Mouse (Mus musculus): ENCODE data around the gene Tekt5. TPM values are rescaled to one million over a fixed set of nuclear protein-coding genes. Genes with fewer than 3 reads are reported as not detected.

Gene Tekt5
- polyA plus RNA-seq, 1 experiment from 2014 or later, result 0.35 TPM

DNA sequence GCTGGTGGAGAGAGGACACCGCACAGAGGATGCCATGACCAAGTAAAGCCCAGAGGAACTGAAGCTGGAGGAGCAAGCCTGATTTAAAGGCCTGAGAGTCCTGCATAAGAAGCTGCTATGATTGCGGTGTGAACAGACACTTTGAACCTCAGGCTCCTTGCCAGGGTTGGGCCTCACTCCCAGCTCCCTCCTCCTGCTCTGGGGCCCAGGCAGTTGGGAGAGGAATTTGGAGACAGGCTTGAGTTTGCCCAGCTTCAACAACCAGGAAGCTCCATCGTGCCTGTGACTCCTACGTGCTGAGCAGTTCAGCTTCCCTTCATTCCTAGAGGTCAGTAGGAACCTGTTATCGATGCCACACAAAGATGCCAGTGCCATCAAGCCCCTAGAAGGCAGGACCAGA, 45.9 kb downstream of the Tekt5 start:
- H3K4me1 ChIP-seq (ENCODE audit: control insufficient read depth, insufficient read depth, low read length), result peaks cover 8% of the 10 kb centered on the region
- H3K4me2 ChIP-seq (ENCODE audit: low read depth, low read length), result no peak overlapping the region
- ATAC-seq, result peak; percentile 84
- peak overlapping the region; percentile 50 for H3K27ac ChIP-seq (ENCODE audit: low read length)
- no peak overlapping the region for H3K4me3 ChIP-seq (ENCODE audit: low read length)
- H3K9ac ChIP-seq (ENCODE audit: low read depth, low read length), result no peak overlapping the region
- no peaks in the 10 kb centered on the region for H3K27me3 ChIP-seq (replicated peaks; ENCODE audit: control insufficient read depth, insufficient read depth, low read length)
- 46% methylated on average over 5 of the region's 5 CpGs for WGBS
- H3K9me3 ChIP-seq (ENCODE audit: control insufficient read depth, low read length), result no peaks in the 10 kb centered on the region
- no peaks in the 10 kb centered on the region for H3K36me3 ChIP-seq (ENCODE audit: control insufficient read depth, insufficient read depth, low read length)

DNA sequence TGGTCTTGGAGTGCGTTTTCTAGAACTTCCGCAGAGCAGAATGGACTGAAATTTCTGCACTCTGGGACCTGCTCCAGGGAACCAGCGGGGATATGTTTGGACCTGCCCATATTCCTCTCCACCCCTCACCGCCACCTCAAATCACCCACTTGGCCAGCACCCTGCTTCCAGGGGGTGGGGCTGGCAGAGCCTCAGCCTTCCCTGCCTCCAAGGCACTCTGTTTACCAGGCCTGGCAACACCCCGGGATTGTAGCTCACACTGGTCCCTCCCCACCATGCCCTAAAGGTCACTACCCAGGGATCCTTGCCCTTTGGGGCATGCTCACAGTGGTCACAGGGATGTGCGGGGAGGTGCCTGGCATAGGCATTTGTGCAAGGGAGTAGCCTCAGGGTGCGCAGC, 47.7 kb downstream of the Tekt5 start:
- H3K9ac ChIP-seq (ENCODE audit: low read depth, low read length), result no peak overlapping the region
- no peak overlapping the region for H3K27ac ChIP-seq (ENCODE audit: low read length)
- H3K36me3 ChIP-seq (ENCODE audit: control insufficient read depth, insufficient read depth, low read length), result no peaks in the 10 kb centered on the region
- H3K27me3 ChIP-seq (replicated peaks; ENCODE audit: control insufficient read depth, insufficient read depth, low read length), result no peaks in the 10 kb centered on the region
- H3K9me3 ChIP-seq (ENCODE audit: control insufficient read depth, low read length), result no peaks in the 10 kb centered on the region
- 84% methylated on average over 7 of the region's 7 CpGs for WGBS
- H3K4me3 ChIP-seq (ENCODE audit: low read length), result no peak overlapping the region
- no peak overlapping the region for H3K4me2 ChIP-seq (ENCODE audit: low read depth, low read length)
- ATAC-seq, result no peak
- peaks cover 8% of the 10 kb centered on the region for H3K4me1 ChIP-seq (ENCODE audit: control insufficient read depth, insufficient read depth, low read length)

DNA sequence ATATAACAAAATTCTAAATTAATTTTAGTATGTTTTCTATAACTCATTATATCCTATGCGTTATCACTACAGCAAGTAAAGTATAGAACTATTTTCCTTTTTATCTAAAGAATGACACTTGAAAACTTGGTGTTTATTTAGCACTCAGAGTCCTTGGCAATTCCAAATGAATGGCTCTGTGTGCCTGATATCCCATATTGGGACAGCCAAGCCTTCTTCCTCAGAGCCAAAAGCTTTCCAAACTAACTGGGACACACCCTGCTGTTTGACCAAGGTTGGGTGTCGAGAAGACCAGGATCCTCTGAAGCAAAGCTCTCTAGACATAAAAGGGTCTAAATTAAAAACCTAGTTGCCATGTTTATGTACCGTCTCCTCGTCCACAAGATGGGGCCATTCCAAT, 54.2 kb downstream of the Tekt5 start:
- no peaks in the 10 kb centered on the region for H3K27me3 ChIP-seq (replicated peaks; ENCODE audit: control insufficient read depth, insufficient read depth, low read length)
- WGBS, result 70% methylated on average over 4 of the region's 4 CpGs
- H3K4me2 ChIP-seq (ENCODE audit: low read depth, low read length), result no peak overlapping the region
- ATAC-seq, result no peak
- H3K4me1 ChIP-seq (ENCODE audit: control insufficient read depth, insufficient read depth, low read length), result no peaks in the 10 kb centered on the region
- H3K27ac ChIP-seq (ENCODE audit: low read length), result no peak overlapping the region
- H3K36me3 ChIP-seq (ENCODE audit: control insufficient read depth, insufficient read depth, low read length), result no peaks in the 10 kb centered on the region
- no peaks in the 10 kb centered on the region for H3K9me3 ChIP-seq (ENCODE audit: control insufficient read depth, low read length)
- no peak overlapping the region for H3K4me3 ChIP-seq (ENCODE audit: low read length)
- no peak overlapping the region for H3K9ac ChIP-seq (ENCODE audit: low read depth, low read length)

DNA sequence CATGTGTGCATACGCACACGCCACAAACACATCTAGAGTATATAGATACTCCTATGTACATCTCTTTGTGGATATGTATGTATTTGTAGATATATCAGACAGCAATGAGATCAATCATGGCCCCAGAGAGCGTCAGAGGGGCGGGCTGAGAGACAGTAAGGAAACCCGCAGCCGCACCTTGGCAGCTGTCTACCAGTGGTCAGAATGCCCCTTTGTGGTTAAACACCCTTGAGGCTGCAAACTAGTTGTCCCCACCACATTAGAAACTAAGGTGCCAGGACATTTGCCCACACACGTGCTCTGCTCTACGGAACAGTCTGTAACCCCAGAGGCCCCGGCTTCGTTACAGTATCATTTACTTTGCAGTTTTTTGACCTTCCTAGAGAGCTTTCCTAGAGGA, 55.4 kb downstream of the Tekt5 start:
- 92% methylated on average over 10 of the region's 10 CpGs for WGBS
- H3K4me3 ChIP-seq (ENCODE audit: low read length), result no peak overlapping the region

DNA sequence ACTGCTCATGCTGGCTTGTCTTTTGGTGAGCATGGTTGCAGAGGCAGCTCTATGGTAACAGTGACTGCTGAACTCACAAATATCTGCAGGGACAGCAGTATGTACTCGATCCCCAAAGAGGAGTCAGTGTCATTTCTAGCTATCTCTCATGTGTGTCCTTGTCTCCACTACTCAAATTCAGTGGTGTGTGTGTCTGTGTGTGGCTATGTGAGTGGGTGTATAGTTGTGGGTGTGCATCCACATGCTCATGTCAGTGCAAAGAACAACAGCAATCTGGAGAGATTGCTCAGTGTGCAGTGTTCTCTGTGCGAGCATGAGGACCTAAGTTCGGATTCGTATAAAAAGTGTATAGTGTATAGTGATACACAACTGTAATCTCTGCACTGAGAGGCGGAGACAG, 56.7 kb downstream of the Tekt5 start:
- Histone ChIP-seq H3K4me2 (ENCODE audit: low read depth, low read length) (no peak overlapping the region), H3K4me1 (ENCODE audit: control insufficient read depth, insufficient read depth, low read length) (no peaks in the 10 kb centered on the region), H3K36me3 (ENCODE audit: control insufficient read depth, insufficient read depth, low read length) (no peaks in the 10 kb centered on the region), H3K4me3 (ENCODE audit: low read length) (no peak overlapping the region), H3K27me3 (replicated peaks; ENCODE audit: control insufficient read depth, insufficient read depth, low read length) (no peaks in the 10 kb centered on the region), H3K9ac (ENCODE audit: low read depth, low read length) (no peak overlapping the region), H3K9me3 (ENCODE audit: control insufficient read depth, low read length) (no peaks in the 10 kb centered on the region), H3K27ac (ENCODE audit: low read length) (no peak overlapping the region)
- no peak for ATAC-seq
- 89% methylated on average over 5 of the region's 5 CpGs for WGBS

More for the DNA sequence above, 55.4 kb downstream of the Tekt5 start:
- Histone ChIP-seq H3K27ac (ENCODE audit: low read length) (no peak overlapping the region), H3K9me3 (ENCODE audit: control insufficient read depth, low read length) (no peaks in the 10 kb centered on the region), H3K4me1 (ENCODE audit: control insufficient read depth, insufficient read depth, low read length) (no peaks in the 10 kb centered on the region), H3K4me2 (ENCODE audit: low read depth, low read length) (no peak overlapping the region), H3K9ac (ENCODE audit: low read depth, low read length) (no peak overlapping the region), H3K27me3 (replicated peaks; ENCODE audit: control insufficient read depth, insufficient read depth, low read length) (no peaks in the 10 kb centered on the region), H3K36me3 (ENCODE audit: control insufficient read depth, insufficient read depth, low read length) (no peaks in the 10 kb centered on the region)
- ATAC-seq, result no peak

DNA sequence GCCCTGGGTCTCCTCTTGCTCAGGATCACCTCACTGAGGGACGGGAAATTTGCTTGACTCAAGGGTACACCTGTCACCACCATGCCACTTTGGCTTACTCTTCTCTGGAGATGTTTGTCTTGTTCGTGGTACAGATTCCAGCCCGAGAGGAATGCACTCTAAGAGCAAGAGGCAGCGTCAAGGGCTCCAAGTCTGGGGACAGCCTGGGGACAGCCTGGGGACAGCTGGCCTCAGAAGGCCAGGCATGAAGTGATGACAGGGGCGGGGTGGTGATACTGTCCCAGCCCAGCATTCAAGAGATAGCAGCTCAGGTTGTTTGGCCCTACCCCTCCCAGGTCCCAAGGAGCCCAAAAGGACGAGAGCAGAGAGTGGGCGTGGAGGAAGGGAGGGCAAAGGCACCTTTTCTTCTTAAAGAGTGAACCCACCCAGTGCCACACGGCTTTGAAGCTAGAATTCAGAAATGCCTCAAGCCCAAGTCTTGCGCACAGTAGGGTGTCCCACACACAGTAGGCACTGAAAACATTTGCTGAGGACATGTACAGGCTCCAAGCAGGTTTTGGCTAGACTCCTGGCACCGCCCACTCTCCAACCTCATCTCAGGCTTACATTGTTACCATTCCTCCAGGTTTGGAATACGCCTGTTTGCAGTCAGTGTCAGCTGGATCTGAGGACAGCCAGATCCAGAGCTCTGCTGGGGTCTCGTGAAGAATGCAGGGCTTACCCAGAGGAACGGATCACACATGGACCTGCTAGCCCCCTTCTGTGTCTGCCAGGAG, 57.7 kb downstream of the Tekt5 start:
- no peak overlapping the region for H3K4me3 ChIP-seq (ENCODE audit: low read length)
- H3K36me3 ChIP-seq (ENCODE audit: control insufficient read depth, insufficient read depth, low read length), result no peaks in the 10 kb centered on the region
- H3K27ac ChIP-seq (ENCODE audit: low read length), result no peak overlapping the region
- peak; percentile 41 for ATAC-seq
- H3K27me3 ChIP-seq (replicated peaks; ENCODE audit: control insufficient read depth, insufficient read depth, low read length), result no peaks in the 10 kb centered on the region
- H3K9ac ChIP-seq (ENCODE audit: low read depth, low read length), result no peak overlapping the region
- H3K9me3 ChIP-seq (ENCODE audit: control insufficient read depth, low read length), result no peaks in the 10 kb centered on the region
- WGBS, result 71% methylated on average over 13 of the region's 13 CpGs
- H3K4me2 ChIP-seq (ENCODE audit: low read depth, low read length), result no peak overlapping the region
- no peaks in the 10 kb centered on the region for H3K4me1 ChIP-seq (ENCODE audit: control insufficient read depth, insufficient read depth, low read length)

DNA sequence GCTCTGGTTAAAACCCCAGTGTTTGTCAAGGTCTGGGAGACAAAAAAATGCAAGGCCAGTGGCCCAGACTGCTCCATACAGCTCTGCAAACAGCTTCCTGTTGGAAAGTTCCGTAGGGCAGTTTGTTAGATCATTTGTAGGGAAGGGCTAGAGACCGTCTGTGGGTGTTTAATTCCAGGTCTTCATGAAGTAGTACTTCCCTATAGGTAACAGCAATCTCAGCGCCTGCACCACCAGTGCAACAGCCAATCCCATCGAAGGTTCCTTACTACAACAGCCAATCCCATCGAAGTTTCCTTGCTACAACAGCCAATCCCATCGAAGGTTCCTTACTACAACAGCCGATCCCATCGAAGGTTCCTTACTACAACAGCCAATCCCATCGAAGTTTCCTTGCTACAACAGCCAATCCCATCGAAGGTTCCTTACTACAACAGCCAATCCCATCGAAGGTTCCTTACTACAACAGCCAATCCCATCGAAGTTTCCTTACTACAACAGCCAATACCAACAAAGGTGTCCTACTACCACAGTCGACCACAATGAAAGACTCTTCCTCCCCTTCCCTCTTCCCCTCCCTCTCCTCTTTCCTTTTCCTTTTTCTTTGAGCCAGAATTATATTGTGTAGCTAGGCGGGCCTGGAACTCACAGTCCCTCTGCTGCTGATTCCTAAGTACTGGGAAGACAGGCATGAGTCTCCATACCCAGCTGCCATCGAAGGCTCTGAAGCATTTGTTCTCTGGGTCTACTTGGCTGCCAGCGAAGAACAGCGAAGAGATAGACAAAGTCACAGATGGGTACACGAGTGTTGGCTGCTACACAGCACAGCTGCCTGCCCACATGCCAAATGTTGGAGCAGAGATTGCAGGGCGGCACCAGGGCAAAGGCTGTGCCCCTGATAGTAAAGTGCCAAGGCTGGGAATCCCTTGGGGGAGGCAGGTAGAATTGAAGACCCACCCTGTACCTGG, 58.6 kb downstream of the Tekt5 start:
- Histone ChIP-seq H3K9me3 (ENCODE audit: control insufficient read depth, low read length) (no peaks in the 10 kb centered on the region), H3K4me3 (ENCODE audit: low read length) (no peak overlapping the region), H3K27me3 (replicated peaks; ENCODE audit: control insufficient read depth, insufficient read depth, low read length) (no peaks in the 10 kb centered on the region), H3K36me3 (ENCODE audit: control insufficient read depth, insufficient read depth, low read length) (no peaks in the 10 kb centered on the region), H3K4me1 (ENCODE audit: control insufficient read depth, insufficient read depth, low read length) (no peaks in the 10 kb centered on the region), H3K9ac (ENCODE audit: low read depth, low read length) (no peak overlapping the region), H3K27ac (ENCODE audit: low read length) (no peak overlapping the region), H3K4me2 (ENCODE audit: low read depth, low read length) (no peak overlapping the region)
- WGBS, result 88% methylated on average over 19 of the region's 19 CpGs
- ATAC-seq, result no peak

DNA sequence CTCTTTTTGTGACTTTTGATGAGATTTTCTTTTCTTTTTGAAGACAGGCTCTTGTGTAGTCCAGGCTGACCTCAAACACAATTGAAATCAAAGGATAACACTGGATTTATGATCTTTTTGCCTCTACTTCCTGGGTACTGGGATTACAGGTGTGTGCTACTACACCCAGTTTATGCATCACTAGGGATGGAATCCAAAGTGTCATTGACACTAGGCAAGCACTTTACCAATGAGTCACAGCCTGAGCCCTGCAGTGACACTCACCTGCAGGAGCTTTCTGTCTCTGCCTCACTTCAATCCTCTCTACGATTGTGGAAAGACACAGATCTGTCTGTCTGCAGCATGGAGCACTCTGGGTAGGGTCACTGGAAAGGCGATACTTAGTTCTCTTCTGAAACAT, 59.3 kb downstream of the Tekt5 start:
- H3K4me1 ChIP-seq (ENCODE audit: control insufficient read depth, insufficient read depth, low read length), result peaks cover 2% of the 10 kb centered on the region
- H3K36me3 ChIP-seq (ENCODE audit: control insufficient read depth, insufficient read depth, low read length), result no peaks in the 10 kb centered on the region
- no peaks in the 10 kb centered on the region for H3K27me3 ChIP-seq (replicated peaks; ENCODE audit: control insufficient read depth, insufficient read depth, low read length)
- no peaks in the 10 kb centered on the region for H3K9me3 ChIP-seq (ENCODE audit: control insufficient read depth, low read length)
- H3K4me2 ChIP-seq (ENCODE audit: low read depth, low read length), result no peak overlapping the region
- H3K4me3 ChIP-seq (ENCODE audit: low read length), result no peak overlapping the region
- H3K9ac ChIP-seq (ENCODE audit: low read depth, low read length), result no peak overlapping the region
- peak; percentile 11; the same call in 1 of the 2 replicates for ATAC-seq
- 78% methylated on average over 2 of the region's 2 CpGs for WGBS
- H3K27ac ChIP-seq (ENCODE audit: low read length), result no peak overlapping the region

DNA sequence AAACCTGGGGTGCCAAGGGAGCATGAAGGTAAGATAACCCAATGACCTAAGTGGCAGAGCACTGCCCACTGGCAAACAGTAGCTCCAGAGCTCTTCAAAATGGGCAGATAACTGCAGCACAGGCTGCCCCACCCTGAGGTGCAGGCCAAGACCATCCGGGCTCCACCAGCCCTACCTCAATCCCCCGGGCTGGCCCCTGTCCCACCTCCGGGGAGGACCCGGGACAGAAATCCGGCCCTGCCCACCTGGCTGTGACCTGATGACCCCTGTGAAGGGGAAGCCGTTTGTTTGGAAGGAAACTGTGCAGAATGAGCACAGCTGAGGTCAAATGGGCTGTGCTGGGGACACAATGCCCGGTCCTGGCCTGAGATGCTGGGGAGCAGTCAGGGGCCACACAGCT, 62.6 kb downstream of the Tekt5 start:
- H3K4me2 ChIP-seq (ENCODE audit: low read depth, low read length), result no peak overlapping the region
- 23% methylated on average over 7 of the region's 7 CpGs for WGBS
- H3K27me3 ChIP-seq (replicated peaks; ENCODE audit: control insufficient read depth, insufficient read depth, low read length), result no peaks in the 10 kb centered on the region
- H3K4me3 ChIP-seq (ENCODE audit: low read length), result no peak overlapping the region
- peaks cover 8% of the 10 kb centered on the region for H3K4me1 ChIP-seq (ENCODE audit: control insufficient read depth, insufficient read depth, low read length)
- H3K9me3 ChIP-seq (ENCODE audit: control insufficient read depth, low read length), result no peaks in the 10 kb centered on the region
- no peaks in the 10 kb centered on the region for H3K36me3 ChIP-seq (ENCODE audit: control insufficient read depth, insufficient read depth, low read length)
- no peak for ATAC-seq
- H3K9ac ChIP-seq (ENCODE audit: low read depth, low read length), result no peak overlapping the region
- H3K27ac ChIP-seq (ENCODE audit: low read length), result no peak overlapping the region
